Mouse (Mus musculus) right cerebral cortex, postnatal 25 days (tissue): Measurements from ENCODE around the gene Vmn2r78.
"Not testable (repeated sequence)": the region's sequence is repeated elsewhere in the genome, so short reads cannot be mapped to it uniquely, and the experiment has no call there.

Experiments
- DNase-seq: peaks from one replicate; pipeline ENCODE4 v3.0.0; 2022

The Vmn2r78 gene

DNA sequence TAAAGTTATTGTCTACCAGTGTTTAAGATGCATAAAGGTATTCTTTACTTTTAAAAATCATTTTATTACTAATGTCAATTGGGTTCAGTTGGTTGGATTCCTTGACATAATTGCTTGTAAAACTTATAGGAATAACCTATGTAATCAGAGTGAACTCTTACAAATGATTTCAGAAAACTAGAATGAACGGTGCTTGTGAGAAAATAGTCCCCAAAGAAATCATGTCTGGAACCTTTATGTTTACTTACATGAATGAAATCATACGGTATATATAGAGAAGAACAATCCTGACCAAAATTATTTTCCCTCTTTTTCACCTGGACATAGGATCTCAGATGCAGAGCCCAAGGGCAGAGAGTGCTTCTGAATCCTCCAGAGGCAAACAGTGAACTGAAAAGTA is at the start of gene Vmn2r78:
Gene Vmn2r78, plus strand, starts transcription at position 301 of the 400 bp plus-strand sequence.
- not testable (repeated sequence) for DNase-seq

DNA sequence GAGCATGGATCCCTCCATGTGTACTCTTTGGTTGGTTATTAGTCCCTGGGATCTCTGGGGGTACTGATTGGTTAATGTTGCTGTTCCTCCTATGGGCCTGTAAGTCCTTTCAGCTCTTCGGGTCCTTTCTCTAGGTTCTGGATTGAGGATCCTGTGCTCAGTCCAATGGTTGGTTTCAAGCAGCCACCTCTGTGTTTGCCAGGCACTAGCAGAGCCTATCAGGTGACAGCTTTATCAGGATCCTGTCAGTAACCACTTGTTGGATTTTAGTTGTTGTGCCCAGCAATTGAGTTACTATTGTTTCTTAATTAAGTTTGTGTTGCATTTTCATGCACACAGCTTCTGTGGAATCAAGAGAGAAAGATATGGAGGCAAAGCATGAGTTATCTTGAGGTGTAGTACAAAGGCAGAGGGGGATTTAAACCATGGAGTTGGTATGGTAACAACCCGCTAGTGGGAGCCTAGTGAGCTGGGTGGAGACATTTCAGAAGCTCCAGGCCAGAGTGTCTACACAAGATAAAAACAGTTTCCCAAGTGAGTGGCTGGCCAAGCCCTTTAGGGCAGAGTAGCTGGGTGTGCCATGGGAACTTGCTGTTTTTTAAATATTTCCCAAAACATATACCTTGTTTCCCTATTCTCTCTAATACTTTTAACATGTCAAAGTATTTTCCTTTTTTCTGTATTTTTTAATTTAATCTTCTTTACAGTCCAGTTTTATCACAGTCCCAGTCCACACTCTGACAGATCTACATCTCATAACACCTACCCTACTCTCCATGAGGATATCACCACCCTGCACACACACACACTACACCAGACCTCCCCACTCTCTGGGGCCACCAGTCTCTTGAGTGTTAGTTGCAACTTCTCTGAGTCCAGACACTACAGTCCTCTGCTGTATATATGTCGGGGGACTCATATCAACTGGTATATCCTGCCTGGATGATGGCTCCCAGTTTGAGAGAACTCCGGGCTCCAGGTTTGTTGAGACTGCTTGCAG is 25.1 kb upstream of the Vmn2r78 start:
- no peak for DNase-seq

DNA sequence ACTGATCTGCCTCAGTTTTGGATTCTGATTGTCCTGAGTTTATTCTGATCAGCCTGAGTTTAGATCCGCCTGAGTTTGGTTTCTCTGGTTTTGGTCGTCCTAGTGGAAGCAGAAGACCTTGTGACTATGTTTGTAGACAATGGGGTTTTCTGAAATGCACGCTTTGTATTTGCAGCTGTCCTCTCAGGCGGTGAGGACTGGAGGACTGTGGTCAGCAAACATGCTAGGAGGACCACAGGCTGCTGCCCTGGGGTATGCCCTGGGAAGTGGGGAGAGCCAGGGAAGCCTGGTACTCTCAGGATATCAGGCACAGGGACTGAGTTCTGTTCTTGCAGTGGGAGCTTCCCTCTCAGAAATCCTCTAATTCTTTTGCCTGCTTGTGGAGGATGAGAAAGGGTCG is 22.4 kb downstream of the Vmn2r78 start:
- DNase-seq: no peak

DNA sequence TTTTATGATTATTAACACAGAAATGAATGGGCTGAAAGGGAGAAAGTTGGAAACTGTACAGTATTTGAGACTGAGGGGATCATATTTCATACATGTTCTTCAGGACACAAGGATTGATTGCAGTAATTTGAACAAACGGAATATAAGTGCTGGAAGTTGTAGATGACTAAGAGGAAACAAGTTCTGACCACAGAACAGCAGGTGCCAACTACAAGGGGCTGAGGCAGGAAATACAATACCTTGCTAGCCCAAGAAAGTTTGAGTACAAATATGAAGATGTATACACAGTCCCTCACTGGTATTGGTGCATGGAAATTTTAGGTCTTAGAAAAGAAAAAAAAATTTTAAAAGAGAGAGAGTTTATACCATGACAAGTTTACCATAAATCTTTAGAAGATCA is 79.8 kb downstream of the Vmn2r78 start:
- no peak for DNase-seq

DNA sequence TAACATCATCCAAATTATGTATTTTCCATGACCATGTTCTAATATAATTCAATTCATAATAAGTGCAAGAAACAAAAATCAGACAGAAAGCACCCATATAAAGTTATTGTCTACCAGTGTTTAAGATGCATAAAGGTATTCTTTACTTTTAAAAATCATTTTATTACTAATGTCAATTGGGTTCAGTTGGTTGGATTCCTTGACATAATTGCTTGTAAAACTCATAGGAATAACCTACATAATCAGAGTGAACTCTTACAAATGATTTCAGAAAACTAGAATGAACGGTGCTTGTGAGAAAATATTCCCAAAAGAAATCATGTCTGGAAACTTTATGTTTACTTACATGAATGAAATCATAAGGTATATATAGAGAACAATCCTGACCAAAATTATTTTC is 80.9 kb downstream of the Vmn2r78 start, which contains the start of gene Vmn2r79:
Gene Vmn2r79, plus strand, starts transcription at position 301 of the 400 bp plus-strand sequence.
- DNase-seq: not testable (repeated sequence)
